Mouse (Mus musculus) gastrocnemius, postnatal 4 days (tissue): Measurements from ENCODE around the gene Shld2. TPM values are rescaled to one million over a fixed set of nuclear protein-coding genes. Genes with fewer than 3 reads are reported as not detected.

Experiments
- DNase-seq, 2 experiments: peaks; one replicate each; pipeline ENCODE4 v3.0.0; 2021 to 2022; ENCODE audit warnings: low spot score in 2 of 2, mixed read lengths in 2 of 2
- total RNA-seq, 2 experiments: library from RNA; stranded (reverse); gene quantifications; 2 replicates each; pipeline ENCODE4 v1.2.3; 2021

Shld2 gene
- total RNA-seq, 2 experiments from 2014 or later: 9.2 to 13.0 TPM

DNA sequence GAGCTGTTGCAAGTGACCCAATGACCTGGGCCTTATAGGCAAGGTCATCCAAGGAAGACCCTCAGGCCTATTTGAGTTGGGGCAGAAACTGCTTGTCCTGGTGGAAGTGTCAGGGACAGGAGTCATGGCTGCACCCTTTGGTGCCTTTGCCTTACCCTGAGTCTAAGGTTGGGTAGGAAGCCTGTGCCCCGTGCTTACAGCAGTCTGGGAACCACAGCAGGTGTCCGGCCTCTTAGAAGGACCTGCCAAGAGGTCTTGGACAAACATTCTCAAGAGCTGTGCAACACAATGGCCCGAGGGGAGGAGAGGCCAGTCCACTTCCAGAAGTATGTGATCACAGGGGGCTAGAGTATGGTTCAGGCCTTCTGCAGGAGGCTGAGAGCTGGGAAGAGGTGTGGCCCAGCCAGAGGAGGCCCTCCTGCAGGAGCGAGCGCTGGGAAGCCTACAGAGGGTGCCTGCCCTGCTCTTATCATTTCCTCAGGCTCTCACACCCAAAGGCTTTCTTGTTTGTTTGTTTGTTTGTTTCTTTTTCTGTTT is 86.9 kb downstream of the Shld2 start:
- peak in 1 of 2 experiments; percentile 13 for DNase-seq

DNA sequence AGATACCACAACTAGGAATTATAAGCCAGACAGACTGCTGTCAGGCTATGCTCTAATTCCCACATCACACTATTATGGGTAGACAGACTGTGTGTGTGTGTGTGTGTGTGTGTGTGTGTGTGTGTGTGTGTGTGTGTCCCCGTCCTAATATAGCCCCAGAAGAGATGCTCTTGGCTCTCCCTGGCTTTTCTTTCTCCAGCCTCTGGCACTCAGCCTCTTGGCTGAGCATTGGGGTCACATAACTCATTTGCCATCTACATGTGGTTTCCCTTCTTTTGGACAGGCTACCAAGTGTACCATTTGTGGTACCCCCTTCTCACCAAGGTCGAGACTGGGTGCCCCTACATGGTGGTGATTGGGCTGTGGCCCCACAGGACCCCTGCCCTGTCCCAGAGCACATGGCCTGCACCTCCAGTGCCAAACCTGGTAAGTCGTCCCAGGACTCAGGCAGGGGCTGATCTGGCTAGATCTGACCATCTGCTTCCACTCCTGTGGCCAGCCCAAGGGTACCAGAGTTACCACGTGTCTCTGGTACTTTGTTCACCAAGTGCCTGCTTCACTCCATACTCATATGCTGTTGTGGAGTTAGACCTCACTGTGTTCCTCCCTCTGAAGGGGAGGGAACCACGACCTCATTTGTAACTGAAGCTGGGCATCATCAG is 88.7 kb downstream of the Shld2 start:
- no peak for DNase-seq

DNA sequence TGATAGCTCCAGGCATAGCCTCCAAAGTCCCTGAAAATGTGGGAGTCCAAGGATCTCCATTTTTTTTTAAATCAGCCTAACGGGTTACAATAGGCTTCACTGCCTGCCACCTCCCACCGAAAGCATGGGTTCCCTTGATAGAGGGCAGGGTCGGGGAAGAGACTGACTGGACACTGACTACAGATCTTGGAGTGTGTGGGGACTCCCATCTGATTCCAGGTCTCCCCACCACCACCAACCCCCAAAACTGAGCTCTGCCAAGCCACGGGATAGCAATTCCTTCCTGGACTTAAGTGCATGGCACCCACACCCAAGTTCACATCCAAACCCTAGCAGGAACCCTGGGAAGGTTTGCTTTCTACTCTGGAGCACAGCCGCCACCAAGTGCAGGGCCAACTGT is 89.9 kb downstream of the Shld2 start:
- DNase-seq: no peak

DNA sequence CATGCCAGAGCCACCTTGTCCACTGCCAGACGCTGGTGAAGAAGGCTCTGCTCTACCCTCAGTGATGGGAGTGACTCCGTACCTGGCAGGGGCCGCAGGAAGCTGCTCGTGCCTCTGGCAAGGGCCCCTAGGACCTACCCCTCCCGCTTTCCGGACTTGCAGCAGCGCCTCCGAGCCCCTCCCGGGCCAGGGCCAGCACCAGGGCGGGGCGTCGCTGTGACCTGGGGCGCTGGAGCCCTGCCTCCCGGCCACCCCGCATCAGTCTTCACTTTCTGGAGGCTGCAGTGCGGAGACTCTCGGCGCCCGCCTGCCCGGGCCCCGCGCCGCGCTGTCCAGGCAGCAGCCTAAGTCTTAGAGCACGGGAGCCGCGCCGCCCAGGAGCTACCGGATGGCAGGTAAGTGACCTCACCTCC is 90.5 kb downstream of the Shld2 start:
- no peak for DNase-seq

DNA sequence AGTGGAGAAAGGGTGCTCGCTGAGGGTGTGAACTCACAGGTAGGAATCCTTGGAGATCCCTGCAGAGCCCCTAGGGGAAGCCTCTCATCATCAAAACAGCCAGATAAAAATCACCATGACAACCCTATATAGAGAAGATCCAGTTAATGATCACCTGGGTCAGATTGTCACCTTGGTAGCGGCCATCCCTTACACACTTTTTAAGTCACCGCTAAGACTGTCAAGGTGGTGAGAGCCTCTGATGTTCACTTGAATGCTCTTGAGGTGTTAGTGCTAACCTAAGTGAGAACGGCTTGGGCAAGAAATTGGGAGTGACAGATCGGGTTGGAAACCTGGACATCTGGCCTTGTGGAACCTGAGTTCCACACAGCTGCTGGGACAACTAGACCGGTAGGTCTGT is 91.0 kb downstream of the Shld2 start, which contains the start of gene Syt15:
Gene Syt15, plus strand, starts transcription at position 301 of the 400 bp plus-strand sequence.
- no peak for DNase-seq

DNA sequence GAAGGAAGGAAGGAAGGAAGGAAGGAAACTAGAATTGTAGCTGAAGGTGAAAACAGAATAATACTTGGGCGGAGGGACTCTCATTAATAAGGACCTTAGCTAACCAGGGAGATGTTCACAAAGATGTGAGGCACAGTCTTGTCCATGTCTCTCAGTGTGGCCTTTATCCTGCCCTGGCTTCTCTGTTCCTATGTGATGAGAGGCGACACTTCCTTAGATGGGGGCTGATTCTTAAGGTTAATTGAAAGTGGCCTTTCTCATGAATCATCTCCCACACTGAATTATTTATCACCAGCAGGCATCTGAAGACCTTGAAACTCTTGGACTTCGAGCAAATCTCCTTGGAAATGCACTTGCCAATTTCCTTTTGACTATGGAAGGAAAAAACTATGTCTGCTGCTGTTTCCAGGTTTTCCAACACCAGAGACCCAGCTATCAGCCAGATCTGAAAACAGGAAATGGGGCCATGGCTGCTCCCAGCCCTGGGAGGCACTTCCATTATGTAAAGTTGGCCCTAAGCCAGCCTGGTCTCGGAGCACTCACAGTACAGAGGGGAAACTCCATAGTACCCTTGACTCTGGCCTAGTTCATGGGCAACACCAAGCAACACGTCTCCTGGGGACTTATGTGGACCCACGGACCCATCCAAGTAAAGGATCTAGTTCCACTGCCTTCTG is 94.7 kb downstream of the Shld2 start:
- peak in 1 of 2 experiments; percentile 39 for DNase-seq

DNA sequence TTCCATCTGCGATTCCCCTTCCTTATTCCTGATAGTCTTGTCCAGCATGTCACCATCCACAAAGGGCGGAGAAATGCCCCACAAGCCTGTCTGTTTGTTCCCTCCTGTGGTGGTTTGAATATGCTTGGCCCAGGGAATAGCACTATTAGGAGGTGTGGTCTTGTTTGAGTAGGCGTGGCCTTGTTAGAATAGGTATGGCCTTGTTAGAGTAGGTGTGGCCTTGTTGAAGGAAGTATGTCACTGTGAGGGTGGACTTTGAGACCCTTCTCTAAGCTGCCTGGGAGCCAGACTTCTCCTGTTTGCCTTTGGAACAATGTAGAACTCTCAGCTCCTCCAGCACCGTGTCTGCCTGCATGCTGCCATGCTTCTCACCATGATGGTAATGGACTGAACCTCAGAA is 100.4 kb downstream of the Shld2 start:
- DNase-seq: no peak

DNA sequence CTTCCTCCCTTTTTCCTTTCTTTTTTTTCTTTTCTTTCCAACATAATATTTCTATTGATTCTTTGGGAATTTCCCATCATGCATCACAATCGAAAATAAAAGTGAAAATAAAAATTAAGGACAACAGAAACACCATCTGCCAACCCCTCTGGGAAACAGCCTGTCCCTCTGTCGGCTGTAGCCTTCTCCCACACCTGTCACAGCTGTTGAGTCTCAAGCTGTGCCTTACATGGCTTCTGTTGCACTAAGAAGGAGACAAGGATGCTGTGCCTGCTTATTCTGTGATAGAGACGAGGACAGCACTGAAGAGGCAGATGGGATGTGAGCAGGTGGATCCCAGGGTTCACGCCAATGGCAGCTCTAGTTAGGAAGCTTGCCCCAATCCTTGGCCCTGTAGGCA is 101.2 kb downstream of the Shld2 start:
- DNase-seq: no peak

DNA sequence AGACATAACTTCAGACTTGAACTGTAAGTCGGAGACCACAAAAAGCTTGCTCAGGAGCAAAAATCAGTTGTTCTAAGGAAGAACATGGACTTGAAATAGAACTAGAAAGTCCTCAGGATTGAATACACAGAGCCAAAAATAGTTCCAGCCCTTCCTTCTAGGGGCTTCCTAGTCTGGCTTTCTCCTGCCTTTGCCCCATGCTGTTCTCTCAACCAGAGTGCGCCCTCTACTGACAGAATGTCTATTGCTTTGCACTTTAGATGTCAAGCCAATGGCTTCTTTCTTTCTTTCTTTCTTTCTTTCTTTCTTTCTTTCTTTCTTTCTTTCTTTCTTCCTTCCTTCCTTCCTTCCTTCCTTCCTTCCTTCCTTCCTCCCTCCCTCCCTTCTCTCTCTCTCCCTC is 101.6 kb downstream of the Shld2 start:
- peak in 1 of 2 experiments; percentile 51 for DNase-seq

DNA sequence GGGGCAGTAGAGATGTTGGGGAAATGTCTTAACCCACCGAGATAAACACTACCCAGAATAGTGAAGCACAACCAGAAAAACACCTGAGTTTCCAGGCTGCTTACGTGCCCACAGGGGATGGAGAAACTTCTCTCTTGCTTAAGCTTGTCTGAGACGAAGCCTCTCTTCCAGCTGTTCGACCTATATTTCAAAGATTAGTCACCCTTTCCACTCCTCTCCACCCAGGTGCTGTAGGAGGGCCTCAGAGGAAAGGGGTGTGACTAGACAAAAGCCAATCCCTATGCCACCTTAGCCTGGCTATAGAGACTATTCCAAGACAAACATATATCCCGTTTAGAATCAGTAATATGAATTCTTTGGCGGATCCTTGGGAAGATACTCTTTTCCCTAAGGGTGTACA is 102.3 kb downstream of the Shld2 start:
- no peak for DNase-seq

DNA sequence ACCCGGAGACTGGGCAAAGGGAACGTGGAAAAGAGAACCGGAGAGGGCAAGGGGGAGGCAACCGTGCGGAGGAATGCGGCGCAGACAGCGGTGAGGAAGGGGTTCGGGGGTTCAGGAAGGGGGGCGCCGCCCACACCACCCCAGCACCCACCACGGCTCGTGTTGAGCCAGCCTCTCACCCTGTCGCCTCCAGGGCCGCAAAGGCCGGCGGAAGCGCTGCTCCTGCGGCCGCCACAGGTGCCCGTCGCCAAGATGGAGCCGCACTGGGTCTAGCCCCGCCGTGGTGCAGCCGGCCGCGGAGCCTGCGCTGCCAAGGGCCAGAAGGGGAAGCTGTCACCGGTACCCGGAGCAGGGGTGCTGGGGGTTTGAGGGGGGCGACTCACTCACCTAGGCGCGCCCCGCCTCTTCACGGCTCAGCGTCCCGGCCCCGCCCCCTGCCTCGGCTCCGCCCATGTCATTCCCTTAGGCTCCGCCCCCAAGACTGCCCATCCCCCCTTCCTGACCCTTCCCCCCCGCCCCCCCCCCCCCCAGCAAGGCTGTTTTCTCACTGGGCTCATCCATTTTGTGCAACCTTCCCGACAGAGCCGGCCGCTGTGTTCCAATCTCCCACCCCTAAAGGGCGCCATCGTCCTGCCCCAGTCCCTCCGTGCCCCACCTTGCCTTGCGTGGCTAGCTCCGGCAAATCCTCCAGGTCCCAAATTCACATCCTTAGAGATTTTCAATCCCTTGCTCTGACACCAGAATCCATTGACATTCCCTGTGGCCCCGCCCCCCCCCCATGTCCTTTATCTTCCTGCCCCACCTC is 108.9 kb downstream of the Shld2 start, which contains the start of gene Gprin2:
Gene Gprin2, minus strand, starts transcription at position 423 of the 805 bp plus-strand sequence.
- peak; percentile 24 to 27 for DNase-seq

DNA sequence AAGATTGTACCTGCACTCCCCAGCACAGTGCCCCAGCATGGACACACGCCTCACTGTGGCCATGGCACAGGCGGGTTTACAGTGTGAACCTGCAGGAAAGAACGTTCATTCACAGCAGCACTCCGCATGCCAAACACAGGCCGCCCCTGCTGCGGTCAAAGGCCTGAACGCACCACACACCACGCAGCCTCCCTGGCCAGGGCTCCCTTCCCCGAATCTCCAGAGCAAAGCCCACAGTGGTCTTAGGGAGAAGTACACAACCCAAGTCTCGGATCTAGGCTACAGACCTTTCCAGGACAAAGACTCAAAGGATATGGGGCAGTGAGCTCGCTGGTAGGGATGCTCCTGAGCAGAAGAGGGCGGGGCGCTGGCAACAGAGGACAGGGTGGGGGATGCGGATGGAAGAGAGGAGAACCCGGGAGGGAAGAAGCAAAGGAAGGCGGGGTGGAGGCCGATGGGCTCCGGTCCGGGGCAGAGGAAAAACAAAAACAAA is 109.5 kb downstream of the Shld2 start:
- DNase-seq: peak in 1 of 2 experiments; percentile 40

DNA sequence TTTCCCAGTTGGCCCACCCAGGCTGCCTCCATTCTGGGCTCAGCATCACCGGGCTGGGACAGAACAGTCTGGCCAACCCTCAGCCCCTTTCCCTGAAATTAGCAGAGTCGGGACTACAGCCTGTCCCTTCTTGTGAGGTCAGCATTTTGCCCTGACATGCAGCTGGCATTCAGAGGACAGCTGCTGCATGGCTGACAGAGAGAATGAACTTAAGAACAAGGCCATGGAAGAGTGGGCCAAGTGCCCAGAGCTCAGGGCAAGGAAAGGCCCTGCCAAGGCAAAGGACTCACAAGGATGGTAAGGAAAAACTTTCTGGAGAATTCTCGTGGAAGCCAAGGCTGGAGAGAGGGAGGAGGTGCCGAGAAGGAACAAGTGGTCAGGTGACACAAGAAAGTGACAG is 113.6 kb downstream of the Shld2 start:
- DNase-seq: peak in 1 of 2 experiments; percentile 53

DNA sequence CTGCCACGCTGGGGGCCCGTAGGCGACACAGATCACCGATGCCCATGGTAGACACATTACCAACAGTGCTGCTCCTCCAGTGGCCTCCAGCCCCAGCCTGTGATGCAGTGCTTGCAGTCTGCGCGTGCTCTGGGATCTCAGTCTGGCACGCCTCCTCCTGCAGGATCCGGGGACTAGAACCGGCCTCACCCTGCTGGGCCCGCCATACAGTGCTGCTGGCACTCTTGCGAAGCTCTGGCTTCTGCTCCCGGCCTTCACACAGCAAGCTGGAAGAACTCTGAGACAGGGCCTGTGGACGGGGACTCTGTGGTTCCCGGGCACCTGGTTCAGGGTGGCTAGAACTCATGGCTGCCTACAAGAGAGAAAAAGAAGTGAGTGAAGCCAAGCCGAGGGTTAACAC is 114.8 kb downstream of the Shld2 start:
- no peak for DNase-seq

DNA sequence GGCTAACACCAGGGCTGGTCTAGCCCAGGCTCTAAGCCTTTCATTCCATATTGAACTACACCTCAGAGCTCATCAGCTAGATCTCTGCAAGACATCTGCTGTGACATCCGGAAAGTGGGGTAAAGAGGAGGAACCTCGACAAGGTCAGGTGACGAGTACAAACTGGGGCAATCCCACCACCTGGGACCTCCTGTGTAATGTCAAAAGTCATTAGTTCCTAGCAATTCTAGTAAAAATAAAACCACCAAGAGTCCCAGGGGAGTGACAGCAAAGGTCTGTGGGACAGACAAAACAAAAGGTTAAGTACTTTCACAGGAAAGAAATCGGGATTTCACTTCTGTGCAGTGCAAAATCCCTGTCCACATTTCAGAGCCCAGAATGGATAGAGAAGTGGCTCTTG is 116.4 kb downstream of the Shld2 start:
- no peak for DNase-seq

DNA sequence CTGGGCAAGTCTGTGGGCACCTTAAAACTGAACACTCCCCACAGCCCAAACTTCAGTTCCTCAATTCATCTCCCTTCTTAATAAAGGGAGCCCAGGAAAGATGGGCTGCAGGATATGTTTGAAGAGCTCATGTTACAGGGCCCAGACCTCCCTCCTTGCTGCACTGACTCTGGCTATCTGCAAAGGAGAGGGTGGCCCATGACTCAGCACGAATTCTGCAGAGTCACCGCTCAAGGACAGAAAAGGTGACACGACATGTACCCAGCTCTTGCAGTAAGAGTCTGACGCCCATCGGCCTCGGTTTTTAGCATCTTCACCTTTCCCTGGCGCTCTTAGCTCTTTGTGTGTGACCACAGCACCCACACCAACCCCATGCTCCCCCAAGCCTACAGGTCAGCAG is 119.9 kb downstream of the Shld2 start:
- no peak for DNase-seq

DNA sequence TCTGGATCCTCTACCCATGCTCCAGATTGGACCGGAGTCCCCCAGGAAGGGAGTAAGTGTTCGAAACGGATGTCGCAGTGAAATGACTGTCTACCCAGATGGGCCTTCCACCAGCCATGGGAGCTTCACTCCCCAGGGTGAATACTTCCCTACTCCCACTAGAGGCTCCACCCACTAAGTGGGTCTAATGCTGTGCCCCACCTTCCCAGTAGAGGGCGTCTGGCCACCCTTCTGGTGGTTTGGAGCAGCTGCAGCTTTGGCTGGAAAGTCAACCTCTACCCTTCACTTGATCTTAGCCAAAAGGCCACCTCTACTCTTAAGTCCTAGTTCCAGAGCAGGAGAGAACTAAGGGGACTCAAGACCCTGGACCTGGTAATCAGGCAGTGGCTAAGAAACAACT is 121.7 kb downstream of the Shld2 start:
- DNase-seq: peak in 1 of 2 experiments; percentile 40
